Mouse (Mus musculus) forebrain, embryonic 11.5 days (tissue): Measurements from ENCODE around the gene Ankrd31. TPM values are rescaled to one million over a fixed set of nuclear protein-coding genes. Genes with fewer than 3 reads are reported as not detected.
A peak's percentile ranks its signal among the peaks of the same experiment; 100 is the strongest.
"Not testable (repeated sequence)": the region's sequence is repeated elsewhere in the genome, so short reads cannot be mapped to it uniquely, and the experiment has no call there.

Source experiments
- ATAC-seq: fragments of 200-750 bp; cut with Nextera tagmentation; replicated peaks from 2 replicates; pipeline ENCODE4 v1.8.0; 2017; ENCODE audit warnings: moderate TSS enrichment; ENCODE audit not compliant: low FRiP score
- DNase-seq: peaks from one replicate; pipeline ENCODE4 v3.0.0-alpha.2; 2017; ENCODE audit warnings: low spot score
- H3K27ac ChIP-seq: fragments of 300-500 bp; sonication (generic); 2 replicates; pipeline ENCODE4 v1.5.1; 2014; ENCODE audit warnings: low read depth, low read length
- H3K27me3 ChIP-seq: fragments of 300-500 bp; sonication (generic); 2 replicates; pipeline ENCODE4 v1.6.1; 2014; ENCODE audit warnings: mild to moderate bottlenecking, low read length, mixed read lengths; ENCODE audit not compliant: control insufficient read depth, insufficient read depth
- H3K36me3 ChIP-seq: fragments of 300-500 bp; sonication (generic); 2 replicates; pipeline ENCODE4 v1.6.1; 2014; ENCODE audit warnings: mild to moderate bottlenecking, low read length, moderate library complexity, mixed read lengths; ENCODE audit not compliant: control insufficient read depth, insufficient read depth
- H3K4me1 ChIP-seq: fragments of 300-500 bp; sonication (generic); replicated peaks from 2 replicates; pipeline ENCODE4 v1.6.1; 2014; ENCODE audit warnings: low read length, mixed read lengths; ENCODE audit not compliant: control insufficient read depth, insufficient read depth
- H3K4me2 ChIP-seq: fragments of 300-500 bp; sonication (generic); 2 replicates; pipeline ENCODE4 v1.6.1; 2014; ENCODE audit warnings: low read depth, mild to moderate bottlenecking, low read length, moderate library complexity, mixed read lengths; ENCODE audit not compliant: severe bottlenecking
- H3K4me3 ChIP-seq: fragments of 300-500 bp; sonication (generic); 2 replicates; pipeline ENCODE4 v1.5.1; 2014; ENCODE audit warnings: low read depth, low read length
- H3K9ac ChIP-seq: fragments of 300-500 bp; sonication (generic); 2 replicates; pipeline ENCODE4 v1.6.1; 2014; ENCODE audit warnings: low read length
- H3K9me3 ChIP-seq: fragments of 300-500 bp; sonication (generic); 2 replicates; pipeline ENCODE4 v1.6.1; 2016; ENCODE audit warnings: low read length, mixed read lengths; ENCODE audit not compliant: control insufficient read depth
- WGBS: fragments of 180-500 bp; shearing (Covaris S2); extraction: QIAGEN DNeasy Blood & Tissue Kit; methylation state at CpG from one replicate; pipeline ENCODE4 v1.1.7; 2014; 5-methylcytosine and 5-hydroxymethylcytosine counted together
- polyA plus RNA-seq: library from polyadenylated mRNA; unstranded; fragments of >200 nt; fragmentation: Nextera tagmentation; extraction: Ambion mirVana; gene quantifications from 2 replicates; pipeline ENCODE4 v1.2.1, GENCODE M21; 2014

The Ankrd31 gene
- polyA plus RNA-seq, 1 experiment from 2014 or later = not detected

GRCm38 (mm10) chr13:96878220-96879057 is 130.4 kb downstream of the Ankrd31 start:
- 69% methylated on average over 12 of the region's 12 CpGs for WGBS

GRCm38 (mm10) chr13:96884534-96884933 is 136.5 kb downstream of the Ankrd31 start:
- 32% methylated on average over 1 of the region's 1 CpGs for WGBS

More at GRCm38 (mm10) chr13:96878220-96879057, 130.4 kb downstream of the Ankrd31 start:
- Histone ChIP-seq H3K4me3 (no peak overlapping the region), H3K9me3 (no peaks in the 10 kb centered on the region), H3K27ac (no peak overlapping the region), H3K4me1 (no peaks in the 10 kb centered on the region), H3K9ac (no peak overlapping the region), H3K4me2 (no peak overlapping the region), H3K36me3 (no peaks in the 10 kb centered on the region), H3K27me3 (no peaks in the 10 kb centered on the region)
- DNase-seq (no peak), ATAC-seq (no peak)

GRCm38 (mm10) chr13:96889985-96890384 is 141.9 kb downstream of the Ankrd31 start:
- Histone ChIP-seq H3K27ac (no peak overlapping the region), H3K27me3 (no peaks in the 10 kb centered on the region), H3K9me3 (no peaks in the 10 kb centered on the region), H3K4me3 (no peak overlapping the region), H3K9ac (no peak overlapping the region), H3K36me3 (no peaks in the 10 kb centered on the region), H3K4me1 (no peaks in the 10 kb centered on the region), H3K4me2 (no peak overlapping the region)
- ATAC-seq = no peak
- WGBS = 61% methylated on average over 2 of the region's 2 CpGs
- no peak for DNase-seq

More at GRCm38 (mm10) chr13:96884534-96884933, 136.5 kb downstream of the Ankrd31 start:
- Histone ChIP-seq H3K4me2 (no peak overlapping the region), H3K4me3 (no peak overlapping the region), H3K27me3 (no peaks in the 10 kb centered on the region), H3K27ac (no peak overlapping the region), H3K36me3 (no peaks in the 10 kb centered on the region), H3K4me1 (no peaks in the 10 kb centered on the region), H3K9me3 (no peaks in the 10 kb centered on the region), H3K9ac (no peak overlapping the region)
- no peak for DNase-seq
- ATAC-seq = no peak

- no peaks in the 10 kb centered on the region for H3K36me3 ChIP-seq
- no peak overlapping the region for H3K9ac ChIP-seq
- no peak overlapping the region for H3K27ac ChIP-seq
- no peak for DNase-seq
- ATAC-seq = no peak
- no peaks in the 10 kb centered on the region for H3K4me1 ChIP-seq
- H3K4me2 ChIP-seq = no peak overlapping the region
- no peaks in the 10 kb centered on the region for H3K9me3 ChIP-seq
- H3K4me3 ChIP-seq = no peak overlapping the region
- H3K27me3 ChIP-seq = no peaks in the 10 kb centered on the region
- WGBS = 86% methylated on average over 2 of the region's 2 CpGs
These were observed 147.1 kb downstream of the Ankrd31 start for GRCm38 (mm10) chr13:96895144-96895543.

GRCm38 (mm10) chr13:96906717-96907116 is 158.6 kb downstream of the Ankrd31 start:
- no peak overlapping the region for H3K27ac ChIP-seq
- H3K9ac ChIP-seq = no peak overlapping the region
- no peaks in the 10 kb centered on the region for H3K9me3 ChIP-seq
- H3K36me3 ChIP-seq = no peaks in the 10 kb centered on the region
- H3K4me2 ChIP-seq = no peak overlapping the region
- ATAC-seq (no peak), DNase-seq (no peak)
- no peak overlapping the region for H3K4me3 ChIP-seq
- WGBS = 64% methylated on average over 3 of the region's 3 CpGs
- no peaks in the 10 kb centered on the region for H3K27me3 ChIP-seq
- H3K4me1 ChIP-seq = no peaks in the 10 kb centered on the region

GRCm38 (mm10) chr13:96911202-96911601 is 163.1 kb downstream of the Ankrd31 start:
- no peaks in the 10 kb centered on the region for H3K9me3 ChIP-seq
- H3K4me1 ChIP-seq = no peaks in the 10 kb centered on the region
- no peak overlapping the region for H3K9ac ChIP-seq
- DNase-seq (no peak), ATAC-seq (no peak)
- H3K36me3 ChIP-seq = no peaks in the 10 kb centered on the region
- H3K4me2 ChIP-seq = no peak overlapping the region
- H3K27ac ChIP-seq = no peak overlapping the region
- WGBS = 81% methylated on average over 3 of the region's 3 CpGs
- H3K4me3 ChIP-seq = no peak overlapping the region
- H3K27me3 ChIP-seq = no peaks in the 10 kb centered on the region

GRCm38 (mm10) chr13:96923134-96923533 is 175.1 kb downstream of the Ankrd31 start:
- ATAC-seq, H3K4me3 ChIP-seq, H3K27ac ChIP-seq, H3K4me1 ChIP-seq, H3K9me3 ChIP-seq, H3K36me3 ChIP-seq, H3K9ac ChIP-seq, H3K4me2 ChIP-seq, DNase-seq: not testable (repeated sequence)
- peaks cover 17% of the 10 kb centered on the region; the same call in 1 of the 2 replicates for H3K27me3 ChIP-seq
- 90% methylated on average over 4 of the region's 4 CpGs for WGBS

GRCm38 (mm10) chr13:96923999-96924961 is 176.2 kb downstream of the Ankrd31 start, which contains the start of gene Gcnt4:
TSS of gene Gcnt4 (plus strand) at chr13:96924689.
- 11% methylated on average over 55 of the region's 56 CpGs for WGBS
- H3K4me1 ChIP-seq = peaks cover 3% of the 10 kb centered on the region; the same call in 1 of the 2 replicates
- no peaks in the 10 kb centered on the region for H3K9me3 ChIP-seq
- H3K4me2 ChIP-seq = peak within 1 kb of the TSS; percentile 98
- H3K4me3 ChIP-seq = peak within 1 kb of the TSS; percentile 55
- H3K27me3 ChIP-seq = peaks cover 17% of the 10 kb centered on the region; the same call in 1 of the 2 replicates
- ATAC-seq = peak; percentile 72
- peak; percentile 75 for DNase-seq
- H3K9ac ChIP-seq = peak within 1 kb of the TSS; percentile 56
- H3K27ac ChIP-seq = no peak within 1 kb of the TSS
- H3K36me3 ChIP-seq = no peaks in the 10 kb centered on the region
